Mouse (Mus musculus): Measurements from ENCODE around the gene Rfc1. TPM values are rescaled to one million over a fixed set of nuclear protein-coding genes. Genes with fewer than 3 reads are reported as not detected.

Gene Rfc1
- polyA plus RNA-seq, 1 experiment from 2014 or later: 108 TPM

- Histone ChIP-seq H3K4me3 (no peak overlapping the region), H3K9me3 (no peaks in the 10 kb centered on the region), H3K27ac (replicated peaks) (0 out of 2 replicates have a peak overlapping the region, but pooled peaks have one; percentile 14), H3K36me3 (replicated peaks) (peaks cover 48% of the 10 kb centered on the region), H3K4me1 (no peaks in the 10 kb centered on the region), H3K27me3 (replicated peaks; ENCODE audit: low read depth, poor library complexity, severe bottlenecking) (no peaks in the 10 kb centered on the region)
- WGBS: 85% methylated on average over 12 of the region's 12 CpGs
- no peak for DNase-seq (ENCODE audit: low spot score)
Measured at GRCm38 (mm10) chr5:65231289-65232003, 104.0 kb downstream of the Rfc1 start.

DNA sequence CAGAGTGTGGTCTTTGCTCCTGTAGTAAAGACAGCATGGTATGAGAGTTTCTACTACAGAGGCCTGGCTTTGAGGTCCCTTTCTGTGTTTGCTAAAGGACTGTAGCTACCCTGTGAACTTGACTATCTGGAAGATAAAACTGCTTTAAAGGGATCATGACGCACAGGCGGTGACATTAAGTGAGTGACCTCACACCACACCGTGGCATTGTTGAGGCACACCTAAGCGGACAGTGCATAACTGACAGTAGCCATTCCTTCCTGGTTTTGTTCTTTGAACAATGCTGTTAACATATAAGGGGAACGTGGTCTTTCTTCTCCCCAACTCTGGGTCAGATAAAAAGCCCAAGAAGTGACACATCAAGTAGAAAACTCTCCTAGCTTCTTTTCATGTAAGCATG is 111.4 kb downstream of the Rfc1 start:
- peaks cover 55% of the 10 kb centered on the region for H3K36me3 ChIP-seq (replicated peaks)
- no peaks in the 10 kb centered on the region for H3K27me3 ChIP-seq (replicated peaks; ENCODE audit: low read depth, poor library complexity, severe bottlenecking)
- H3K4me1 ChIP-seq: no peaks in the 10 kb centered on the region
- no peak overlapping the region for H3K4me3 ChIP-seq
- H3K9me3 ChIP-seq: no peaks in the 10 kb centered on the region
- WGBS: 86% methylated on average over 5 of the region's 5 CpGs
- DNase-seq (ENCODE audit: low spot score): no peak
- no peak overlapping the region for H3K27ac ChIP-seq (replicated peaks)

GRCm38 (mm10) chr5:65221037-65221436 is 114.4 kb downstream of the Rfc1 start:
- Histone ChIP-seq H3K4me3 (no peak overlapping the region), H3K9me3 (no peaks in the 10 kb centered on the region), H3K4me1 (no peaks in the 10 kb centered on the region), H3K27me3 (replicated peaks; ENCODE audit: low read depth, poor library complexity, severe bottlenecking) (no peaks in the 10 kb centered on the region), H3K27ac (replicated peaks) (no peak overlapping the region), H3K36me3 (replicated peaks) (peaks cover 29% of the 10 kb centered on the region)
- WGBS: 87% methylated on average over 7 of the region's 7 CpGs
- no peak for DNase-seq (ENCODE audit: low spot score)

DNA sequence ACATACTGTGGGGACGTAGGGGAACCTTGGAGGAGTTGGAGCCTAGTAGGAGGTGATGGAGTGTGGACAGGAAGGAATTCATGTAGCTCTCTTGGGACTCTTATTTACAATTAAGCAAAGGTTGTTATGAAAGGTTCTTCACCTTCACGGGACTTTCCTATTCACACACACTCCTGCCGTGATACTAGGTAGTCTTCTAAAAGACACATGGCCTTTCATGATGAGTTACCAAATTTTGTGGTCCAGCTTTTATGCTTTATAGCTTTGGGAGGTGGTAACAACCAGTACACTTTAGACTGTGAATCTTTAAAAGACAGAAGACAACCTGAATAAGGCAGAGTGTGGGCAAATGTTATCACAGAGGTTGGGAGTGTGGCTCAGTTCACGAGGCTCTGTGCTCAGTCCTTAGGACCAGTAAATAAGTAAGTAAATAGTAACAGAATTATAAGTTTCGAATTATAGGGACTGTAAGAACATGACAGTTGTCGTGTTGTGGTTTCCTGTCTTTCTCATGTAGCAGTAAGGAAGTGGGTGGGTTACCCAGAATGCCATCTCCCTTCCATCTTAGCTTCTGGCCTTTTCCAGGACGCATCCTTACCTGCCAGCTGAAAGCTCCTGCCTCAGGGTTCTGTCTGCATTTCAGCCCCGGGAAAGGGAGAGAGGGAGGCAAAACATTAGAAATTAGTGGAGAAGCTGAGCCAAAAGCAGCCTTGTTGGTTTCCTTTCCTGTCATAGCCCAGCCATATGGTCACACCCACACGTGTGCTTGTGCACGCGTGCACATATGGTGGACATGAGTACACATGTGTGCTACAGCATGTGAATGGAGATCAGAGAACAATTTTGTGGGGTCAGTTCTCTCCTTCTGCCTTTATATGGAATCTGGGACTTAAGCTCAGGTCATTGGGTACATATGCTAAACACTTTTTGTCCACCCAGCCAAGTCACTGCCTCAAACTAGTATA is 117.9 kb downstream of the Rfc1 start:
- H3K4me3 ChIP-seq: no peak overlapping the region
- no peaks in the 10 kb centered on the region for H3K9me3 ChIP-seq
- no peaks in the 10 kb centered on the region for H3K27me3 ChIP-seq (replicated peaks; ENCODE audit: low read depth, poor library complexity, severe bottlenecking)
- no peak for DNase-seq (ENCODE audit: low spot score)
- H3K36me3 ChIP-seq (replicated peaks): peaks cover 12% of the 10 kb centered on the region
- WGBS: 89% methylated on average over 11 of the region's 11 CpGs
- H3K4me1 ChIP-seq: no peaks in the 10 kb centered on the region
- H3K27ac ChIP-seq (replicated peaks): no peak overlapping the region

DNA sequence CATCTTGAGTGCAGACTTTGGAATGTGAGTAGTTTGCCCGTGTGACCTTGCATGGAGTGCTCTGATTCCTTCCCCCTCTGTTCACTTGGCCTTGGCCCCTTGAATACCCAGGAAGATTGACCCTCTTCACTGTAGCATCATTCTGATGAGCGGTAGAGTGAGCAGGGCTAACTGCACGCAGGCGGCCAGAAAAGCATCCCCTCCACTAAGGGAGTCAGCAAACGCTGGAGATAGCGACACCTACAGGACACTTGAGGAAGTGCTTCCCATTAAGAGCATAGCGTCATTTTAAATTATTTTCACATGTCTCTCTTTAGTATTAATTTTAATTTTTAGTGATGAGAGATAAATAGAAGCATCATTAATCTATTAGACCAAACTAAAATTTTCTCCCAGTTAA is 122.1 kb downstream of the Rfc1 start:
- Histone ChIP-seq H3K36me3 (replicated peaks) (no peaks in the 10 kb centered on the region), H3K27me3 (replicated peaks; ENCODE audit: low read depth, poor library complexity, severe bottlenecking) (no peaks in the 10 kb centered on the region), H3K27ac (replicated peaks) (no peak overlapping the region), H3K9me3 (no peaks in the 10 kb centered on the region), H3K4me1 (no peaks in the 10 kb centered on the region), H3K4me3 (no peak overlapping the region)
- DNase-seq (ENCODE audit: low spot score): peak; percentile 52
- 22% methylated on average over 7 of the region's 7 CpGs for WGBS

Other genes starting within 250 kb of the Rfc1 start
- gene Tmem156, start 243.5 kb downstream of the Rfc1 start, polyA plus RNA-seq (2016; fragmentation: Nextera tagmentation; extraction: Ambion mirVana): 0.16 TPM in 1 of 2 replicates, not detected in the other
- gene Klhl5, start 228.1 kb downstream of the Rfc1 start, polyA plus RNA-seq (2016; fragmentation: Nextera tagmentation; extraction: Ambion mirVana): 10.4 and 13.0 TPM in 2 replicates
- gene Wdr19, start 136.0 kb downstream of the Rfc1 start, polyA plus RNA-seq (2016; fragmentation: Nextera tagmentation; extraction: Ambion mirVana): 11.1 and 12.1 TPM in 2 replicates
- not detected in 2 replicates for gene Klb, start 12.6 kb upstream of the Rfc1 start, polyA plus RNA-seq (2016; fragmentation: Nextera tagmentation; extraction: Ambion mirVana)
- gene Rpl9, start 55.8 kb upstream of the Rfc1 start, polyA plus RNA-seq (2016; fragmentation: Nextera tagmentation; extraction: Ambion mirVana): 987 and 1,000 TPM in 2 replicates
- 67.4 and 68.4 TPM in 2 replicates for gene Lias, start 55.8 kb upstream of the Rfc1 start, polyA plus RNA-seq (2016; fragmentation: Nextera tagmentation; extraction: Ambion mirVana)
- 92.7 and 95.4 TPM in 2 replicates for gene Ugdh, start 100.3 kb upstream of the Rfc1 start, polyA plus RNA-seq (2016; fragmentation: Nextera tagmentation; extraction: Ambion mirVana)
- gene Gm43552, start 157.2 kb upstream of the Rfc1 start, polyA plus RNA-seq (2016; fragmentation: Nextera tagmentation; extraction: Ambion mirVana): not detected in 2 replicates
- 56.0 and 69.3 TPM in 2 replicates for gene Smim14, start 201.5 kb upstream of the Rfc1 start, polyA plus RNA-seq (2016; fragmentation: Nextera tagmentation; extraction: Ambion mirVana)
- 214 and 216 TPM in 2 replicates for gene Ube2k, start 201.6 kb upstream of the Rfc1 start, polyA plus RNA-seq (2016; fragmentation: Nextera tagmentation; extraction: Ambion mirVana)